Comparison of ENCODE assay signal across 16 mouse cellular contexts in the genomic region with DNA sequence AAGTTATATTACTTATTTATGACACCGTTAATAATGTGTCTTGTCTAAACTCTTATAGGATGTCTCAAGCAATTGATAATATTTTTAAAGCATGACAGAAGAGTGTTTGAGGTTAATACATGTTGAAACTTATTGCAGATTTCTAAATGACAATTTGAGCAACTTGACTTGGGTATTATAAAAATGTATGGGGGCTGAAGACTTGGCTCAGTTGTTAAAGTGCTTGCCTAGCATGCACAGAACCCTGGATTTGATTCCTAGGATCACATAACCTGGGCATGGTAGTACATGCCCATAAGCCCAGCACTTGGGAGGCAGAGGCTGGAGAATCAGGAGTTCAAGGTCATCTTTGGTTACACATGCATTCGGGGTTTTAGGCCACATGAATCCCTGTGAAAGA.
"Had no signal": no experiment of that assay in that cellular context is flagged by ENCODE, and none has a peak within 500 bp of the region (broad histone marks: within the 10 kb centered on the region; RNA-seq: fewer than 3 reads in every experiment).

No protein-coding gene starts in this region.

- H3K4me2 ChIP-seq: limb, embryonic 13.5 days; liver, embryonic 15.5 days; lung, embryonic 14.5 days; midbrain, embryonic 11.5 days; midbrain, embryonic 15.5 days; neural tube, embryonic 12.5 days had no signal

- H3K4me3 ChIP-seq: limb, embryonic 13.5 days; liver, embryonic 15.5 days; midbrain, embryonic 15.5 days; neural tube, embryonic 12.5 days had no signal

- ATAC-seq: inflammation-experienced regulatory T-cells, adult 6 months; intestine, postnatal 0 days; midbrain, embryonic 15.5 days had no signal

- H3K9me3 ChIP-seq: limb, embryonic 13.5 days; liver, embryonic 15.5 days; midbrain, embryonic 15.5 days; neural tube, embryonic 12.5 days had no signal

- H3K27ac ChIP-seq: limb, embryonic 13.5 days; liver, embryonic 15.5 days; midbrain, embryonic 15.5 days; neural tube, embryonic 12.5 days had no signal

- DNase-seq: kidney, adult 8-10 months; layer of hippocampus, postnatal 36 days; lung, embryonic 14.5 days; lung, postnatal 4 days; retina, postnatal 1 day; right cerebral cortex, postnatal 4 days; spleen, adult 18-20 months; thymus, adult 2 months; thymus, postnatal 4 days had no signal

- H3K27me3 ChIP-seq: limb, embryonic 13.5 days; liver, embryonic 15.5 days; midbrain, embryonic 15.5 days; neural tube, embryonic 12.5 days had no signal

- H3K9ac ChIP-seq: liver, embryonic 15.5 days; lung, embryonic 14.5 days; midbrain, embryonic 15.5 days; neural tube, embryonic 12.5 days had no signal
